Mouse (Mus musculus) left cerebral cortex, adult 8-10 months (tissue): ENCODE measurements around the gene 4930512M02Rik. TPM values are rescaled to one million over a fixed set of nuclear protein-coding genes. Genes with fewer than 3 reads are reported as not detected.
"Not testable (repeated sequence)": the region's sequence is repeated elsewhere in the genome, so short reads cannot be mapped to it uniquely, and the experiment has no call there.

Experiments used
- DNase-seq, 2 experiments: peaks; one replicate each; pipeline ENCODE4 v3.0.0; 2022; ENCODE audit warnings: low spot score in 2 of 2
- total RNA-seq, 4 experiments: library from RNA; stranded (reverse); gene quantifications; 2 replicates each; pipeline ENCODE4 v1.2.4; 2022

The 4930512M02Rik gene
- total RNA-seq = not detected

DNA sequence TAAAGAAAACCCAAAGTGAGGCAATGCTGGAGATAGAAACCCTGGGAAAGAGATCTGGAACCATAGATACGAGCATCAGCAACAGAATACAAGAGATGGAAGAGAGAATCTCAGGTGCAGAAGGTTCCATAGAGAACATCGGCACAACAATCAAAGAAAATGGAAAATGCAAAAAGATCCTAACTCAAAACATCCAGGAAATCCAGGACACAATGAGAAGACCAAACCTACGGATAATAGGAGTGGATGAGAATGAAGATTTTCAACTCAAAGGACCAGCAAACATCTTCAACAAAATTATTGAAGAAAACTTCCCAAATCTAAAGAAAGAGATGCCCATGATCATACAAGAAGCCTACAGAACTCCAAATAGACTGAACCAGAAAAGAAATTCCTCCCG lies at the start of gene 4930512M02Rik:
Gene 4930512M02Rik (minus strand): TSS at position 101 of the 400 bp plus-strand sequence.
- DNase-seq = not testable (repeated sequence)

- DNase-seq = no peak
Observed at GRCm38 (mm10) chr11:11677165-11677564, 49.5 kb upstream of the 4930512M02Rik start.

- no peak for DNase-seq
Observed at GRCm38 (mm10) chr11:11676068-11676741, 48.6 kb upstream of the 4930512M02Rik start.

- no peak for DNase-seq
Observed at GRCm38 (mm10) chr11:11675063-11675462, 47.4 kb upstream of the 4930512M02Rik start.

DNA sequence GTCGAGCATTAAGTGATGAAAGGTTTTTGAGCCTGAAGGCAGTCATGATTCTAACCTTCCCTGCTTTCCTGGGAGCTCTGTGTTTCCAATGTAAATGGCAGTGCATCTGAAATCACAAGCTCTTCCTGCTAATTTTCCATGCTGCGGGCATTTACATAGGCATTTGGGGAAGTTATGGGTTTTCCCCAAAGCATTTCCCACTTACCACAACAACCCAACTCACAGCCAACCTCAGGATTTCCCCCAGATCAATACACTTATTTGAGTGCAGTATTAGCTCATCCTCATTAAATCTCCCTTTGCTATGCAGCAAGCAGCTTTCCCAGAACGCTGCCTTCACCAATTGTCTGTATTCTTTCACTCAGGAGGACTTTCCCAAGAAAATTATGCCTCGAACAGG lies 45.3 kb upstream of the 4930512M02Rik start:
- DNase-seq = no peak

- DNase-seq = no peak
Observed at GRCm38 (mm10) chr11:11667922-11668290, 40.3 kb upstream of the 4930512M02Rik start.

DNA sequence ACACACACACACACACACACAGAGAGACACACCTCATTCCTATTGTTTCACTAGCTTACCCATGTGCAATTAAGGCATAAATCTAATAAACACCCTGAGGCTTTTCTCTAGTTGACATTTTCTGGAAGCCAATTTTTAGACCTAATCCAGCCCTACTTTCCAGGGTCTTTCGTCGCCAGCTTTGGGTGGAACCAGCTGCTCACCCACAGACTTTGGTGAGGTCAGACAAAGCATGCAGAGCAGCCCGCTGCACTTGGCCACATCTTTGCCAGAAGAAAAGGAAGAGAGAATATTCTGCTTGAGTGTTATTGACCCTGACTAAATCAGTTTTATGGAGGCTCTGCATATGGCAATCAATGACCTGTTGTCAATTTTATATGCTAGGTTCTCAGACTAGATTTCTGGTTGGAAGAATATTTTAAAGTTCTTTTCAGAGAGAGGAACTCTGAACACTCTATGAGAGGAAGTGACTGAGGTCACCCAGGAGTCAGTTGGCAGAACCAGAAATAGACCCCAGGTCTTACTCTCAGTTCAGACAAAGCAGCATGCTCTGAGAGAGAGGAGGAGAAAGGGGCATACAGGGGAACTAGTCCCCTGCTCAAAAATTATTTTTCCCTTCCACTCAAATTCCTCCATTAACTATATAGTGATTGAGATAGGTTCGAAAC lies 39.8 kb upstream of the 4930512M02Rik start:
- no peak for DNase-seq

DNA sequence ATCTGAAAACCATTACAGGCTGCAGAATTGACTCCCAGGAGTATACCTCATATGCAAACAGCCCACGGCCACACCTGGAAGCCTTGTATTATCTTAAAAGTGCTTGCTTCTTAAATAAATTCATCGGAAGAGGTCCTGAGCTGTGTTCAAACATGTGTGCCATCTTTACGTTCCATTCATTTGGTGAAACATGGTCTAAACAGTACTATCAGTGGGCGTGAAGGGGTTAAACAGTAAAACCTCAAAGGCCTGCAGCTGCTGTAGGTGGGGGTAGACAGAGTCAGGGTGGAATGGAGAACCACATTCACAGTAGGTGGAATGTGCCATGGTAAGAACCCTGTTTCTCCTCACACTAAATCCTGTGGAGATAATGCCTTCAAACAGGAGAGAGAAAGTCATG lies 33.0 kb upstream of the 4930512M02Rik start:
- DNase-seq = no peak

GRCm38 (mm10) chr11:11658834-11659233 lies 31.2 kb upstream of the 4930512M02Rik start:
- DNase-seq = no peak

GRCm38 (mm10) chr11:11657634-11658033 lies 30.0 kb upstream of the 4930512M02Rik start:
- DNase-seq = no peak

- no peak for DNase-seq
Observed at GRCm38 (mm10) chr11:11656995-11657530, 29.4 kb upstream of the 4930512M02Rik start.

- no peak for DNase-seq
Observed at GRCm38 (mm10) chr11:11656388-11656787, 28.8 kb upstream of the 4930512M02Rik start.

GRCm38 (mm10) chr11:11644303-11644702 lies 16.7 kb upstream of the 4930512M02Rik start:
- no peak for DNase-seq

DNA sequence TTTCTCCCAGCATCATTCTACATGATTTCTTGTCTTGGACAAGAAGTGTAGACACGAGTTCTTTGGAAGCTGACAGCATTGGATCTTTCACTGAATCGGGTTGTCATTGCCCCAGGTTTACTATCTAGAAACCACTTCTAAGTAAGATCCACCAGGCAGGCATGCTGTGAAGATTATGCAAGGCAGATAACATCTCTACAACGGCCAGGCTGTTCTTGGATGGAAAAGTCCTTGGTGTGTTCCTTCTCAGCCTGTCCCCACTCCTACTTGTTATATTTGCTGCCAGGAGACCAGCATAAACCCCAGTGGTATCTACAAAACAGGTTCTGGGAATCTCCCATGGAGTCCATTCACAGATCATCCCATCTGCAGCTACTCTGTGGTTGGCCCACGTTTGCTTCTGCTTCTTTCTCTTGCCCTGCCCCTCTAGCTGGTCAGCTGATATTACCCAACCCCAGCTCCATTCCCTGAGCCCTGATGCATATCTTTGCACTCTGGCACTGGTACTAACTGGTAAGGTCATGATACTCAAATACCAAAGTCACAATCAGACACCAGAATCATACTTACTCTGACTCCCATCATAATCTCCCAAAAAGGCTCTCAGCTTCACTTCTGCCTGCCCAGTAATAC lies 3.4 kb downstream of the 4930512M02Rik start:
- no peak for DNase-seq

- no peak for DNase-seq
Observed at GRCm38 (mm10) chr11:11609243-11609642, 18.4 kb downstream of the 4930512M02Rik start.

DNA sequence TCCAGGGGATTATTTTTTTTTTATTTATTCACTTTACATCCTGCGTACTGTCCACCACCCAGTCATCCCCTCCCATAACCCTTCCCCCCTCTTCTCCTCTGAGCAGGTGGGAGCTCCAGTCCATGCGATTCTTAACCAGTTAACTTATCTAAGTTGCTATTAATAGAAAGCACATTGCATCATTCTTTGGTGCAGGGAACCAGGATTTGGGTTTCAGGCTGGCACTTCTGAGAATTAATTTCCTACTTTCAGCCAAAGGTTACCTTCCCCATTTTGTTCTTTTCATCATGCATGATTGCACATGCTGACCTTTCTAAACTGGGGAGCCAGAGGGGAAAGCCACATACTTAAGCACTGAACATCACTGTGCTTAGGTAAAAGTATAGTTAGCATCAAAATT lies 40.3 kb downstream of the 4930512M02Rik start:
- no peak for DNase-seq

DNA sequence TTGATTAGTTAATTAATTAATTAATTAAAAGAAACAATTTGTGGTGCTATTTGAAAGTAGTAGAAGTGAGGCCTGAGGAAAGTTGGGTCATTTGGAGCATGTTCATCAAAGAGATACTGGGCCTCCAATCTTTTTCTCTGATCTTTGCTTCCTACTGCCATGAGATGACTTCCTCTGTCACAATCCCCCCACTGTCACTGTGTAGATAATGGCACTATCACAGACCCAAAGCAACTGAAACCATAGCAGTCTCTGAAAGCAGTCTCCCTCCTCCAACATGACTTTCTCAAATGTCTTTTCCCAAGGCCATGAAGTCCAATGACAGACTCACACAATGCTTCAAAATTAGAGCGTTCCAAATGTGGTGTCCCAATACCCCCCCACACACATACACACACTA lies 41.2 kb downstream of the 4930512M02Rik start:
- no peak for DNase-seq

- no peak for DNase-seq
Observed at GRCm38 (mm10) chr11:11573691-11574090, 53.9 kb downstream of the 4930512M02Rik start.

DNA sequence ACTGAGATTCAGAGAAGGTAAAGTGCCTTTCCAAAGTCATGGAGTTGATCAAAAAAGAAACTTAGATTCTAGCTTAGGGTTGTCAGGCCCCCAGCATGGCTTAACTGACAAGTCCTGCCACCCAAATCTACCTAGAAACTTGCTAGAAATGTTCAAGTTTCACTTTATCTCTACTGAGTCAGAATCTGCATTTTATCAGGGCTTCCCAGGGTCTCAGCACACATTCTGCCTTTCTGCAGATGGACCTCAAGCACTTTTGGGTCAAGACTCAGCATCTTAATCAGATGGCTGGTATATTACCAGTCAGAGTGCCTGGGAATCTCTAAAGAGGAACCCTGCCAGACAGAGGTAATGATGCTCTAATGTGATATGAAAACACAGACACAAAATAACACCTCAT lies 56.9 kb downstream of the 4930512M02Rik start:
- DNase-seq = no peak

DNA sequence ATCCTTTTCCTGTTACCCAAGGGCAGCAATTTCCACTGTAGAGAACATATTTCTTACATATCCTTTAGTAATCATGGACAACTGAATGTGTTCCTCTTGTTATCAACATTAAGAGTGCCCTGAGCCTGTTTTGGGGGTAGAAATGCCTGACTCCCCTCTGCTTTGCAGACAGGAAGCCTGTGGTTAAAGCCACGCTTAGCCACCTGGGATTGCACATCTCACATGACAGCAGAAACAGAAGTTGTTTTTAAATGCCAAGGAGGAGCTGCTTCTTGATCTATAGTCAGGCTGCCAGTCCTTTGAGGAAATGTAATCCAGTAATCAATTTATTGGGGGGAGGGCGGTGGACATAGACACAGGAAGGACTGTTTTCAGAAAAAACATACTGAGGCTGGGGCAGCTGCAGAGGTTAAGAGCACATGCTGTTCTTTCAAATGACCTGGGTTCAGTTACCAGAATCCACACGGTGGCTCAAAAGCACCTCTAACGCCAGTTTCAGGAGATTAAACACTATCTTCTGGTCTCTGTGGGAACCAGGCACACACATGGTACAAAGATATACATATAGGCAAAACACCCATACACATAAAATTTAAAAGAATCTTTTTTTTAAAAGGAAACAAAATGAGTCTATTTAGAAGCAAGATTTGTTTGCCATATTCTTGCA lies 58.0 kb downstream of the 4930512M02Rik start:
- DNase-seq = no peak

- no peak for DNase-seq
Observed at GRCm38 (mm10) chr11:11568033-11568432, 59.6 kb downstream of the 4930512M02Rik start.
